Mouse (Mus musculus): ENCODE measurements around the gene Twf2. TPM values are rescaled to one million over a fixed set of nuclear protein-coding genes. Genes with fewer than 3 reads are reported as not detected.

Gene Twf2
- total and polyA plus RNA-seq, 2 experiments = 4.7 to 6.2 TPM

GRCm38 (mm10) chr9:106236156-106236817, 33.4 kb downstream of the Twf2 start:
- no peaks in the 10 kb centered on the region for H3K79me2 ChIP-seq (ENCODE audit: control insufficient read depth, insufficient read depth, low read length)
- WGBS = 35% methylated on average over 23 of the region's 23 CpGs
- peaks cover 15% of the 10 kb centered on the region; the same call in 1 of the 2 replicates for H3K4me1 ChIP-seq (ENCODE audit: control insufficient read depth, insufficient read depth, low read length)
- TF ChIP-seq CTCF (IDR thresholded peaks at IDR 0.05; ENCODE audit: low read depth, low read length) = no peak
- peak; percentile 34 for TF ChIP-seq POLR2A (IDR thresholded peaks at IDR 0.05; ENCODE audit: extremely low read depth, insufficient read depth, low read length)
- no peaks in the 10 kb centered on the region for H3K27me3 ChIP-seq (ENCODE audit: control insufficient read depth, insufficient read depth, low read length)
- no peak overlapping the region for H3K4me3 ChIP-seq (ENCODE audit: insufficient read depth, low read depth, low read length)
- peak; percentile 96 for DNase-seq (ENCODE audit: extremely low read depth, low read depth, low spot score)
- H3K36me3 ChIP-seq (ENCODE audit: control insufficient read depth, insufficient read depth, low read length) = peaks cover 68% of the 10 kb centered on the region
- H3K9ac ChIP-seq (ENCODE audit: low read depth, low read length) = peak overlapping the region; percentile 2
- peak overlapping the region; percentile 30 for H3K27ac ChIP-seq (replicated peaks; ENCODE audit: insufficient read depth, low read depth, low read length)

DNA sequence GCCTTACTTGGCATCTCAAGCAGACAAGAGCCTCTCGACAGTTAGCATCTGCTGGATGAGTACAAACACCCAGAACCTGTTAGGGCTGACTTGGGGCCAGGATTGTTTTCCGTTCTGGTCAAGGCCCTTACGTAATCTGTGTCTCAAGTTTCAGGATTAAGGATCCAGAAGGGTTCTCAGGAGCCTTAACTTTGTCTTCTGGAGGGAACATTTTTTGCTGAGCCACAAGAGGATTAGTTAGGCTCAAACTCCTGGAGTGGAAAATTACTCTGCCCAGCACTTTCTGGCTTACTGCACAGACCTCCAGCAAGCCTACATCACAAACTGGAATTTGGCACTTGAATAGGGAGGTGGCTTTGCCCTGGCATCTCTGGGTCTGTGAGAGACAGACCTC, 33.9 kb downstream of the Twf2 start:
- peak overlapping the region; percentile 22 for H3K9ac ChIP-seq (ENCODE audit: low read depth, low read length)
- H3K36me3 ChIP-seq (ENCODE audit: control insufficient read depth, insufficient read depth, low read length) = peaks cover 73% of the 10 kb centered on the region
- TF ChIP-seq POLR2A (IDR thresholded peaks at IDR 0.05; ENCODE audit: extremely low read depth, insufficient read depth, low read length) = no peak
- no peak for TF ChIP-seq CTCF (IDR thresholded peaks at IDR 0.05; ENCODE audit: low read depth, low read length)
- peak overlapping the region; percentile 30 for H3K27ac ChIP-seq (replicated peaks; ENCODE audit: insufficient read depth, low read depth, low read length)
- DNase-seq (ENCODE audit: extremely low read depth, low read depth, low spot score) = peak; percentile 73
- H3K4me3 ChIP-seq (ENCODE audit: insufficient read depth, low read depth, low read length) = no peak overlapping the region
- H3K79me2 ChIP-seq (ENCODE audit: control insufficient read depth, insufficient read depth, low read length) = no peaks in the 10 kb centered on the region
- no peaks in the 10 kb centered on the region for H3K27me3 ChIP-seq (ENCODE audit: control insufficient read depth, insufficient read depth, low read length)
- 31% methylated on average over 3 of the region's 3 CpGs for WGBS
- peaks cover 19% of the 10 kb centered on the region; the same call in 1 of the 2 replicates for H3K4me1 ChIP-seq (ENCODE audit: control insufficient read depth, insufficient read depth, low read length)

- peak overlapping the region; percentile 61 for H3K9ac ChIP-seq (ENCODE audit: low read depth, low read length)
- peak overlapping the region; percentile 39 for H3K27ac ChIP-seq (replicated peaks; ENCODE audit: insufficient read depth, low read depth, low read length)
- peaks cover 23% of the 10 kb centered on the region; the same call in 1 of the 2 replicates for H3K4me1 ChIP-seq (ENCODE audit: control insufficient read depth, insufficient read depth, low read length)
- 36% methylated on average over 8 of the region's 8 CpGs for WGBS
- peaks cover 78% of the 10 kb centered on the region for H3K36me3 ChIP-seq (ENCODE audit: control insufficient read depth, insufficient read depth, low read length)
- 0 out of 2 replicates have a peak, but pooled peaks have one; percentile 0 for TF ChIP-seq CTCF (IDR thresholded peaks at IDR 0.05; ENCODE audit: low read depth, low read length)
- no peak for TF ChIP-seq POLR2A (IDR thresholded peaks at IDR 0.05; ENCODE audit: extremely low read depth, insufficient read depth, low read length)
- peak; percentile 53 for DNase-seq (ENCODE audit: extremely low read depth, low read depth, low spot score)
- H3K79me2 ChIP-seq (ENCODE audit: control insufficient read depth, insufficient read depth, low read length) = no peaks in the 10 kb centered on the region
- H3K27me3 ChIP-seq (ENCODE audit: control insufficient read depth, insufficient read depth, low read length) = no peaks in the 10 kb centered on the region
- H3K4me3 ChIP-seq (ENCODE audit: insufficient read depth, low read depth, low read length) = no peak overlapping the region
Observed at GRCm38 (mm10) chr9:106237401-106237800, 34.5 kb downstream of the Twf2 start.

DNA sequence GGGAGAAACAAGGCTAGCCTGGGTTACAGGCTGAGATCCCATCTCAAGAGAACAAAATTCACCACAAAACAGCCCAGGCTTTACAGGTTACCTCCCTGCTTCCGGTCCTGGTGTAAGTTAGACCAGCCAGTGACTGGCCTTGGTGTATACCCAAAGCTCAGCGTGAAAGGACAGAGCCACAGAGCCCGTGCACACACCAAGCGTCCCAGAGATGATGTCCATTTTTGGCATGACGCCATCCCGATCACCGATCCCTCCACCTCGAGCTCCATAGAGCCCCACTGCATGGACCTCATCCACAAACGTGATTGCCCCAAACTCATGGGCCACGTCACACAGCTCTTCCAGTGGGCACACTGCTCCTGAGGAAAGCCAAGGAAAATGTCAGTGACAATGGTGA, 35.0 kb downstream of the Twf2 start:
- Histone ChIP-seq H3K4me3 (ENCODE audit: insufficient read depth, low read depth, low read length) (0 out of 2 replicates have a peak overlapping the region, but pooled peaks have one; percentile 1), H3K9ac (ENCODE audit: low read depth, low read length) (peak overlapping the region; percentile 61), H3K4me1 (ENCODE audit: control insufficient read depth, insufficient read depth, low read length) (peaks cover 23% of the 10 kb centered on the region; the same call in 1 of the 2 replicates), H3K36me3 (ENCODE audit: control insufficient read depth, insufficient read depth, low read length) (peaks cover 81% of the 10 kb centered on the region), H3K27me3 (ENCODE audit: control insufficient read depth, insufficient read depth, low read length) (no peaks in the 10 kb centered on the region), H3K27ac (replicated peaks; ENCODE audit: insufficient read depth, low read depth, low read length) (peak overlapping the region; percentile 39), H3K79me2 (ENCODE audit: control insufficient read depth, insufficient read depth, low read length) (no peaks in the 10 kb centered on the region)
- 45% methylated on average over 10 of the region's 10 CpGs for WGBS
- TF ChIP-seq POLR2A (IDR thresholded peaks at IDR 0.05; ENCODE audit: extremely low read depth, insufficient read depth, low read length) = peak; percentile 36; the same call in 1 of the 2 replicates
- 0 out of 2 replicates have a peak, but pooled peaks have one; percentile 2 for TF ChIP-seq CTCF (IDR thresholded peaks at IDR 0.05; ENCODE audit: low read depth, low read length)
- DNase-seq (ENCODE audit: extremely low read depth, low read depth, low spot score) = peak; percentile 49

- peak overlapping the region; percentile 18 for H3K27ac ChIP-seq (replicated peaks; ENCODE audit: insufficient read depth, low read depth, low read length)
- peak overlapping the region; percentile 61 for H3K9ac ChIP-seq (ENCODE audit: low read depth, low read length)
- peaks cover 2% of the 10 kb centered on the region for H3K79me2 ChIP-seq (ENCODE audit: control insufficient read depth, insufficient read depth, low read length)
- H3K4me3 ChIP-seq (ENCODE audit: insufficient read depth, low read depth, low read length) = peak overlapping the region; percentile 48
- WGBS = 50% methylated on average over 10 of the region's 10 CpGs
- peak; percentile 82 for DNase-seq (ENCODE audit: extremely low read depth, low read depth, low spot score)
- peaks cover 78% of the 10 kb centered on the region for H3K36me3 ChIP-seq (ENCODE audit: control insufficient read depth, insufficient read depth, low read length)
- TF ChIP-seq CTCF (IDR thresholded peaks at IDR 0.05; ENCODE audit: low read depth, low read length) (peak; percentile 11; the same call in 1 of the 2 replicates), POLR2A (IDR thresholded peaks at IDR 0.05; ENCODE audit: extremely low read depth, insufficient read depth, low read length) (no peak)
- H3K27me3 ChIP-seq (ENCODE audit: control insufficient read depth, insufficient read depth, low read length) = no peaks in the 10 kb centered on the region
- H3K4me1 ChIP-seq (ENCODE audit: control insufficient read depth, insufficient read depth, low read length) = peaks cover 23% of the 10 kb centered on the region; the same call in 1 of the 2 replicates
Observed at GRCm38 (mm10) chr9:106241541-106242164, 38.7 kb downstream of the Twf2 start.

Measured in liver, adult 2 months (tissue).